In genomic region chr14:77141324-77142282, GRCm38 (mm10) we compare ENCODE assay signal across 8 mouse cellular contexts. TPM values are rescaled to one million over a fixed set of nuclear protein-coding genes. Genes with fewer than 3 reads are reported as not detected.
DNase-seq lines count a peak whose midpoint lies in the region; ATAC-seq and TF ChIP-seq lines count a peak whose summit lies in the region.

No protein-coding gene starts in this region.

- 24% methylated on average over 17 of the region's 17 CpGs for WGBS in thymus, adult 2 months
- WGBS in intestine, embryonic 15.5 days = 31% methylated on average over 17 of the region's 17 CpGs
- WGBS in limb, embryonic 13.5 days = 31% methylated on average over 17 of the region's 17 CpGs

- H3K9ac ChIP-seq in intestine, embryonic 15.5 days = no peak overlapping the region
- no peak overlapping the region for H3K9ac ChIP-seq in limb, embryonic 13.5 days

- peak; percentile 62 for DNase-seq in thymus, adult 2 months
- DNase-seq in thymus, adult 18-20 months = no peak
- DNase-seq in cerebellum, postnatal 4 days (ENCODE audit: low spot score in 2 of 2) = peak; percentile 60 to 80
- peak; percentile 70 for DNase-seq in gastrocnemius, postnatal 14 days
- DNase-seq in neural tube, embryonic 10.5 days (ENCODE audit: extremely low spot score, low spot score) = peak; percentile 79

- H3K4me2 ChIP-seq in intestine, embryonic 15.5 days (replicated peaks) = peak overlapping the region; percentile 14; the same call in 1 of the 2 replicates
- no peak overlapping the region for H3K4me2 ChIP-seq in limb, embryonic 13.5 days (replicated peaks)

- intact Hi-C loops in gastrocnemius, postnatal 14 days (cut with DNase I; ENCODE audit: low total_unique reads) = loop anchor here (5.0 kb wide), 1 partner anchor 786 kb away; no protein-coding TSS in a partner anchor

- no peak for TF ChIP-seq CTCF in thymus, adult 2 months (IDR thresholded peaks at IDR 0.05; ENCODE audit: borderline replicate concordance, control insufficient read depth, extremely low read depth, insufficient read depth, low read length, poor library complexity)
- TF ChIP-seq CTCF in testis, adult 2 months (IDR thresholded peaks at IDR 0.05; ENCODE audit: control insufficient read depth, insufficient read depth, insufficient replicate concordance, low read depth, low read length) = peak; percentile 34; the same call in 1 of the 2 replicates

- H3K36me3 ChIP-seq in thymus, adult 2 months (ENCODE audit: control insufficient read depth, insufficient read depth, low read length) = no peaks in the 10 kb centered on the region
- no peaks in the 10 kb centered on the region for H3K36me3 ChIP-seq in intestine, embryonic 15.5 days
- H3K36me3 ChIP-seq in limb, embryonic 13.5 days = no peaks in the 10 kb centered on the region
- H3K36me3 ChIP-seq in testis, adult 2 months (ENCODE audit: control insufficient read depth, insufficient read depth, low read length) = no peaks in the 10 kb centered on the region

- H3K4me1 ChIP-seq in thymus, adult 2 months (replicated peaks; ENCODE audit: control insufficient read depth, insufficient read depth, low read length) = no peaks in the 10 kb centered on the region
- no peaks in the 10 kb centered on the region for H3K4me1 ChIP-seq in intestine, embryonic 15.5 days (replicated peaks)
- H3K4me1 ChIP-seq in limb, embryonic 13.5 days = no peaks in the 10 kb centered on the region
- no peaks in the 10 kb centered on the region for H3K4me1 ChIP-seq in testis, adult 2 months (ENCODE audit: control insufficient read depth, insufficient read depth, low read length)

- H3K9me3 ChIP-seq in intestine, embryonic 15.5 days = no peaks in the 10 kb centered on the region
- H3K9me3 ChIP-seq in limb, embryonic 13.5 days = no peaks in the 10 kb centered on the region

- ATAC-seq in intestine, embryonic 15.5 days = peak; percentile 75; the same call in 1 of the 2 replicates
- peak; percentile 76; the same call in 1 of the 2 replicates for ATAC-seq in limb, embryonic 13.5 days (ENCODE audit: low FRiP score, low read depth)

- H3K27ac ChIP-seq in thymus, adult 2 months (ENCODE audit: control insufficient read depth, insufficient read depth, low read length) = no peak overlapping the region
- no peak overlapping the region for H3K27ac ChIP-seq in intestine, embryonic 15.5 days
- H3K27ac ChIP-seq in limb, embryonic 13.5 days = no peak overlapping the region
- no peak overlapping the region for H3K27ac ChIP-seq in testis, adult 2 months (ENCODE audit: control insufficient read depth, insufficient read depth, low read depth, low read length)

- no peaks in the 10 kb centered on the region for H3K27me3 ChIP-seq in thymus, adult 2 months (ENCODE audit: control insufficient read depth, insufficient read depth, low read length)
- H3K27me3 ChIP-seq in intestine, embryonic 15.5 days (replicated peaks) = no peaks in the 10 kb centered on the region
- H3K27me3 ChIP-seq in limb, embryonic 13.5 days = 0 out of 2 replicates have a peak, but pooled peaks cover 5% of the 10 kb centered on the region
- H3K27me3 ChIP-seq in testis, adult 2 months (ENCODE audit: control insufficient read depth, insufficient read depth, low read length) = no peaks in the 10 kb centered on the region

- H3K4me3 ChIP-seq in thymus, adult 2 months (ENCODE audit: control insufficient read depth, insufficient read depth, low read length) = no peak overlapping the region
- no peak overlapping the region for H3K4me3 ChIP-seq in intestine, embryonic 15.5 days (replicated peaks)
- H3K4me3 ChIP-seq in limb, embryonic 13.5 days = no peak overlapping the region
- H3K4me3 ChIP-seq in testis, adult 2 months (ENCODE audit: control insufficient read depth, low read depth, low read length) = no peak overlapping the region

- no peak for TF ChIP-seq POLR2A in thymus, adult 2 months (IDR thresholded peaks at IDR 0.05; ENCODE audit: control insufficient read depth, extremely low read depth, insufficient read depth, low read length, poor library complexity)
- TF ChIP-seq POLR2A in testis, adult 2 months (IDR thresholded peaks at IDR 0.05; ENCODE audit: control insufficient read depth, low read depth, low read length) = no peak

RNA-seq across cellular contexts. Expression of gene Enox1, which starts 15.0 kb away (rescaled TPM):
- 0.38 TPM in 2 replicates for polyA plus RNA-seq in thymus, adult 2 months (2012; rRNA removed)
- total RNA-seq in gastrocnemius, postnatal 14 days (2021) = 1 to 10 TPM; 1.6 to 1.8 TPM
- polyA plus RNA-seq in intestine, embryonic 15.5 days (2015; fragmentation: Nextera tagmentation; extraction: Ambion mirVana) = 5.0 and 6.3 TPM in 2 replicates
- 18.9 and 19.7 TPM in 2 replicates for polyA plus RNA-seq in limb, embryonic 13.5 days (2015; fragmentation: Nextera tagmentation; extraction: Ambion mirVana)
- 3.9 and 5.1 TPM in 2 replicates for polyA plus RNA-seq in testis, adult 2 months (2012; rRNA removed)

Comparison
In these comparisons a context has a peak if more than half of its experiments do, and no peak if none do; other contexts are left out.
1. DNase-seq: peak in thymus, adult 2 months (single experiment), cerebellum, postnatal 4 days (2 of 2), gastrocnemius, postnatal 14 days (single experiment) and neural tube, embryonic 10.5 days (single experiment); none in thymus, adult 18-20 months (0 of 2).